Mouse (Mus musculus): ENCODE measurements at regions not wholly inside any gene's neighbourhood (a gene's known extent, or its start where the extent isn't known, plus 50 kb on each side); places are given as distances from the start of the nearest gene placed in this dataset.

DNA sequence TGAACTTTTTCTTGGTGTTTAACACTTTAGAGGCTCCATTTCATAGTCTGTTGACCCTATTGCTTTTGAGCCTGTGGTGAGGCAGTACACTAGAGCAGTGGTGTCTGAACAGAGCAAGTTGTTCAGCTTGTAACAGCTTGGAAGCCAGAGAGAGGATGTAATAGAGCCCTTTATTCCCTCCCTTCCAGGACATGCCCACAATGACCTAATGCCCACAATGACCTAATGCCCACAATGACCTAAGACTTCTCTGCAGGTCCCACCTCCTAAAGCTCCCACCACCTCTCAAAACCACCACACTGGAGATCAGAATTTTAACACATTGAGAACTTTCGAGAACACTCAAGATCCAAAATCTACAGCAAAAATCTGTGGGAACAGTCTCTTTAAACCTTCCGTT, 115.6 kb downstream of the S1pr1 start:
- DNase-seq (ENCODE audit: extremely low spot score in 1 of 2, low spot score in 1 of 2), result no peak

DNA sequence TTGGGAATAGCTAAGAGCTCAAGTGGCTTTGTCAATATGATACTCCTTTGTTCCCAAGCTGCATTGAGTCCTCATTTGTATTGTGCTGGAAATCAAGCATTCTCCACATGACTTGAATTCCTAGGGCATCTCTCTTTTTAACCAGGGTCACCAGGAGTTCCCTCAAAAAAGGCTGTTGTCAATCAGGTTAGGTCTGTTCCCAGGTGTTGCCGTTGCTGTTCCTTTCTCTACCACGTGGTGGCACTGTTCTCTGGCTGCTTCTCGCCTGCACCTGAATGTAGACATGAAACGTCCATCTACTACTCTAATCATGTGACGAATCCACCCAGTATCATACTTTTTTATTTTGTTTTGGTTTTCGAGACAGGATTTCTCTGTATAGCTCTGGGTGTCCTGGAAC, 118.3 kb downstream of the S1pr1 start:
- peak in 1 of 2 experiments; percentile 76 for DNase-seq (ENCODE audit: extremely low spot score in 1 of 2, low spot score in 1 of 2)

GRCm38 (mm10) chr3:115590716-115591115, 124.2 kb downstream of the S1pr1 start:
- no peak for DNase-seq (ENCODE audit: extremely low spot score in 1 of 2, low spot score in 1 of 2)

DNA sequence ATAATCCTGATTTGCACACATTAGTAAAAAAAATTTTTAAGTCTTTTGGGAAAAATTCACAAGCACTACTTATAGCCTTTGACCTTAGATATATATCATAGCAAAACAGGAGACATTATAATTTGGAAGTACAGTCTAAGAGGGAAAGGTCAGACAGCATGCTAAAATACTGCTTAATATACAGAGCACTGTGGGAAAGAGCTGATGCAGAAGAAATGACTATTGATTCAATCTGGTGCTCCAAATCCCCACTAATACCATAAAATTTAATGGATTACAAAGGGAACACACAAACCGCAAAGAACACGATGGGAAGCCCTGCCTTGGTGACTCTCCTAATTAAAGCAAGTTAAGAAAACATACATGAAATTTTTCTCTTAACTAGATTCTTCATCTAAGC, 126.3 kb downstream of the S1pr1 start:
- DNase-seq (ENCODE audit: extremely low spot score in 1 of 2, low spot score in 1 of 2), result no peak

DNA sequence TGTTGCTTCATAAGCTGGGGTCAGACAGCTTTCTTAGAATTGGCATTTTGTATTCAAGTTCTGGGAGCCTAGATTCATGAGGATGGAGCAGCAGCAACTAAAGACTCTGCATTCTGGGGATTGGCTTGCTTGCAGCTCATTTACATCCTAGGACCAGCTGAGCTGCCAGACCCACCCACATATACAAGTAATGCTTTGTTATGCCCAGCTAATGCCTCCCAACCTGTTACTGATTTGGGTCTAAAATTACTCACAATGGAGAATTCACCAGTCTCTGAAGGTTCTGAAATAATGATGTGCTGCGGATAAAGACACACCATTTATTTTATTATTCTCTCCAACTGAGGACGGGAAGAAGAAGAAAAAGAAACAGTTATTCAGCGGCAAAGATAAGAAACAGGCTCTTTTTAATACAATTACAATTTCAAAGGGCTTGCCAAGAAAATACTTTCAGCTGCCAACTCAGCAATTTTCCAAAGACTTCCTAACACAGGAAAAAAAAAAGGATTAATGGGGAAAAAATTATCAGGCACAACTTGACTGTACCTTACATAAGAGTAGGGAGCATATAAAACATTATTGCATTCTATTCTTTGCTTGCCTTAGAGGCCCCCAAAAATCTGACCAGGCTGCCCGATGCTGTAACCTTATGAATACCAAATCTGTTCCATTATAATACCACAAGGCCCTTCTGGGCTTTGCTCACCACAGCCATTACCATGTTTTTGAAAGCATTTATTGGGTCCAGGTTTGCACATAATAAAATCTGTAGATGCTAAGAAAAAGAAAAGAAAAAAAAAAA, 134.5 kb downstream of the S1pr1 start:
- DNase-seq (ENCODE audit: extremely low spot score in 1 of 2, low spot score in 1 of 2), result peak in 1 of 2 experiments; percentile 30

DNA sequence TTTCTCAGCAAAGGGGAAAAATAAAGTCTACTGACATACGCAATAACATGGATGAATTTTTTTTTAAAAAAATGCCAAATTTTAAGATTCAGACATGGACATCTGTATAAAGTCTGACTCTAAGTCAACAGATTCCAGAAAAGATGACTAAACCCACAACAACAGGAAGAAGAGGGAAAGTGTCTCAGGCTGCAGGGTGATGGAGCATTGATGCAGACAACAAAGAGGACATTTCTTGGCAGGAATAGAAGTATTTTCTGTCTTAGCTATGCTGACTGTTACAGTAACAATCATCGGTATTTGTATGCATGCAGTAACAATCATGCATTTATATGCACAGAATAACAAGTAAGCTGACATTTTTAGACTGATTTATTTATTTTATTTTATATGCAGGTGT, 139.5 kb downstream of the S1pr1 start:
- DNase-seq (ENCODE audit: extremely low spot score in 1 of 2, low spot score in 1 of 2), result no peak

DNA sequence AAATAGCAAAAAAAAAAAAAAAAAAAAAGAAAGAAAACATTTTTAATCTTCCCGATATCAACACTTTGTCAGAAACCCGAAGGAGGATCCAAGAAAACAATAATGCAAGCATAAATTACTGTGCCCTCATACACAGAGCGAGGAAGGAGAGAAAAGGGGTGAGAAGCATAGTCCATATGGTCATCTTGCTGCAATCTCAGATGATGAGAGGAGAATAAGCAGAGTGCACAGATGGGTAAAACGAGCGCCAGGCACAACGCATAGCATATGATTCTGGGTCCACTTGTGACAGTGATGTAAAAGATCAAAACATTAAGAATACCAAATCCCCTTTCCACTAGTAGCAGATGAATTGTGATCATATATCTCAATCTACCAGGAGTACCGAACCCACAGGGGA, 152.1 kb downstream of the S1pr1 start:
- DNase-seq (ENCODE audit: extremely low spot score in 1 of 2, low spot score in 1 of 2), result no peak

GRCm38 (mm10) chr3:115554809-115555708, 159.8 kb downstream of the S1pr1 start:
- DNase-seq (ENCODE audit: extremely low spot score in 1 of 2, low spot score in 1 of 2), result no peak

GRCm38 (mm10) chr3:115553848-115554515, 160.9 kb downstream of the S1pr1 start:
- DNase-seq (ENCODE audit: extremely low spot score in 1 of 2, low spot score in 1 of 2), result peak in 1 of 2 experiments; percentile 25

DNA sequence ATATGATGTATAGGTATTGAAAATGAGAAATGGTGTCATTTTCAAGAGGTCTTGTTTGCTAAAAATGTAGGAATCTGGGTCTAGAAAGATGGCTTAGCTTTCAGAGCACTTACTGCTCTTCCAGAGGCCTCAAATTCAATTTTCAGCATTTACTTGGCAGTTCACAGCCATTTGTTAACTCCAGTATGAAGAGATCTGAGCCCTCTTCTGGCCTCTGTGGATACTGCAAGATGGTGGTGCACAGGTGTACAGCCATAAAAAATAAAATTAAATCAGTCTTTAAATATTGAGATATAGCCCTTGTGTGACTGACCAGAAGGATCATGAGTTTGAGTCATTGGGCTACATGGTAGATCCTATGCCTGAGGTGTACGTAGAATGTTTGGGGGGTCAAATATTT, 173.1 kb downstream of the S1pr1 start:
- peak in 1 of 2 experiments; percentile 68 for DNase-seq (ENCODE audit: extremely low spot score in 1 of 2, low spot score in 1 of 2)

DNA sequence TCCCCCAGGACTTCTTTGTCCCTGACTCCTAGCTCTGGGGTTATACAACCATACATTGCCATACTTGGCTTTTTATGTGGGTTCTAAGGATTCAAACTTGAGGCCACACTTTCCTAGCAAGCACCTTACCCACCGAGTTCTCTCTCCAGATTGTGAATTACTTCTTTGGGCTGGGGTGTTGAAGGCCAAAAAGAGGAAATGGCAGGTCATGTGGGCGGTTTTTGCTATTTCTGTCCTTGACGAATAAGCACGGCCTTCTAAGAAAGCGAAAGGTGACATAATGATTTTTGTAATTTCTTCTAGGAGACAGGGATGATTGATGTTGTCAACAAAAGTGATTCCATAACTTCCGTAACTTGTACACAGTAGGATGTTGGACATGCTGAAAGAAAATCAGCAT, 176.5 kb downstream of the S1pr1 start:
- DNase-seq (ENCODE audit: extremely low spot score in 1 of 2, low spot score in 1 of 2), result no peak

GRCm38 (mm10) chr3:115532141-115532735, 182.6 kb downstream of the S1pr1 start:
- no peak for DNase-seq (ENCODE audit: extremely low spot score in 1 of 2, low spot score in 1 of 2)

GRCm38 (mm10) chr3:115530441-115530840, 184.4 kb downstream of the S1pr1 start:
- no peak for DNase-seq (ENCODE audit: extremely low spot score in 1 of 2, low spot score in 1 of 2)

- peak in 1 of 2 experiments; percentile 61 for DNase-seq (ENCODE audit: extremely low spot score in 1 of 2, low spot score in 1 of 2)
These were observed 185.0 kb downstream of the S1pr1 start for GRCm38 (mm10) chr3:115529918-115530317.

GRCm38 (mm10) chr3:115523515-115523914, 191.4 kb downstream of the S1pr1 start:
- no peak for DNase-seq (ENCODE audit: extremely low spot score in 1 of 2, low spot score in 1 of 2)

- no peak for DNase-seq (ENCODE audit: extremely low spot score in 1 of 2, low spot score in 1 of 2)
These were observed 199.2 kb downstream of the S1pr1 start for GRCm38 (mm10) chr3:115515645-115516044.

DNA sequence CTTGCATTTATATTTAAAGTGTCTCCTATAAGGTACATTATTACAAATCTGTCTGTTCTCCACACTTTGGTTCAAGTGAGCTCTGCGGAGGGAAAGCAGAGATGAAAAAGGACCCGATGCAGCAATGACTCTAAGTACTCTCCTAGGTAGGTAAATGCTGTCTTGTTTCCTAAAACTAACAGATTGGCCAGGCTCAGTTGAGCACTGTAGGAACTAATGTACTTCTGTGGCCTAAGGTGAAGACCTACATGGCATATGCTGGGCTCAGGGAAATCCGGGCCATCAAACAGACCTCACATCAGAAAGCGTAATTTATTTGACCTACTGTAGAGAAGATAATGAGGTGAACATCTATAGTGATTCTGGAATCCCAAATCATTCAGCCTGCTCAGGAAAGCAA, 205.2 kb downstream of the S1pr1 start:
- DNase-seq (ENCODE audit: extremely low spot score in 1 of 2, low spot score in 1 of 2), result no peak

GRCm38 (mm10) chr3:115497420-115497819, 217.5 kb downstream of the S1pr1 start:
- DNase-seq (ENCODE audit: extremely low spot score in 1 of 2, low spot score in 1 of 2), result no peak

GRCm38 (mm10) chr3:115496110-115496509, 218.8 kb downstream of the S1pr1 start:
- peak; percentile 9 to 35 for DNase-seq (ENCODE audit: extremely low spot score in 1 of 2, low spot score in 1 of 2)

- DNase-seq (ENCODE audit: extremely low spot score in 1 of 2, low spot score in 1 of 2), result no peak
These were observed 219.2 kb downstream of the S1pr1 start for GRCm38 (mm10) chr3:115495692-115496091.

GRCm38 (mm10) chr3:115468980-115469379, 245.9 kb downstream of the S1pr1 start:
- no peak for DNase-seq (ENCODE audit: extremely low spot score in 1 of 2, low spot score in 1 of 2)

Data from frontal cortex, adult 2 months (tissue).